Mouse (Mus musculus) NIH3T3 (cell line): ENCODE measurements around the gene Clic4.

Experiments
- DNase-seq: peaks from one replicate; pipeline ENCODE4 v3.0.0-alpha.2; 2012; ENCODE audit warnings: low read depth

Clic4 gene

DNA sequence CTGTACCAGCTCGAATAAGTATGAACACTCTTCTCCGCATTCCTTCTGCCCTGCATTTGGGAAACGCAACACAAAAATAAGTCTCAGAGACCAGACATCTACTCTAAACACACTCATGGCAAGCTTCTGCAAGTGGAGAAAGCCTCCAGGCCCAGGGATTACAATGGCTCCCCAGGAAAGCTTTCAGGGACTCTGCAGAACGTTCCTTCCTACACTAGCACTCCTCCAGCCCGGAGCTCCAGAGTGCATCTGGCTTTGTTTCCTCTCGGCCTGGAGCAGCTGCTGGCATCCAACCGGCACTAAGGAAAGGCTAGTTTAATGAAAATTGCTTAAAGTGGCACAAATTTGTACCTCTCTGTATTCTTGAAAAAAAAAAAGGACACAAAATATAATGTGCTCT, 14.1 kb downstream of the Clic4 start:
- no peak for DNase-seq

GRCm38 (mm10) chr4:135257881-135258476, 14.6 kb downstream of the Clic4 start:
- DNase-seq = no peak

DNA sequence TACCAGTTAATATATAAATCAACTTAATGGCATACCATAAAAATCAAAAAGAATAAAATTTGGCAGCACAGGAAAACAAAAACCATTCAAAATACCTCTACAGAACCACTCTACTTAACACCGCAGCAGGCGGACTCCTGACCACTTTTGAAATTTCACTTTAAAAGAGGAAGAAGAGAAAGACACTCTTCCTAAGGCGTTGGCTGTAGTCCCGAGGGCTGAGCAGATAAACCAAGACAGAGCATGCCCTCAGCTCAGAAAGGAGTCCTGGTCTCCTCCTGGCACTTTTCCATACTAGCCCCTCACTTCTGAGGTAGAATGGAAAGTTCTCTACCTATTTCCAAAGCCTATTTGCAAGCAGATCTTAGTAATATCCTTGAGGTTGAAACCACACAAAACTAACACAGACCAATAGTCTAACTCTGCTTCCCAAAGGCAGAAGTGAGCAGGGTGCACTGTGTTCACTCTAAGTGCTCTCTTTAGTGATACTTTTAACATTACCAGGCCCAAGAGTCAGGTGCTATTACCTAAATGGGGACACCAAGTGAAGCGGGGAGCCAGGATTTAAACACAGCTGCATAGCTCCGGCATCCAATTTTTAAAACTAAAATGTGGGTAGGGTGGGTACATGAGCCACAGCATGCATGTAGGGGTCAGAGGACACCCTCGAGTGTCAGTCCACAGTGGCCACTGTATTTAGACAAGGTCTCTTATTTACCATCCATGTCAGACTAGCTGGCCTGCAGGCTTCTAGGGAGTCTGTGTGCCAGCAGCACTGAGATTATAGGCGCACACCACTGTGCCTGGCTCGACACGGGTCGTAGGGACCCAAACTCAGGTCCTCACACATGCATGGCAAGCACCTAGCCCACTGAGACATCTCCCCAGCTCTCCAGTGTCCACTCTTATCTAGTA, 15.8 kb downstream of the Clic4 start:
- DNase-seq = no peak

DNA sequence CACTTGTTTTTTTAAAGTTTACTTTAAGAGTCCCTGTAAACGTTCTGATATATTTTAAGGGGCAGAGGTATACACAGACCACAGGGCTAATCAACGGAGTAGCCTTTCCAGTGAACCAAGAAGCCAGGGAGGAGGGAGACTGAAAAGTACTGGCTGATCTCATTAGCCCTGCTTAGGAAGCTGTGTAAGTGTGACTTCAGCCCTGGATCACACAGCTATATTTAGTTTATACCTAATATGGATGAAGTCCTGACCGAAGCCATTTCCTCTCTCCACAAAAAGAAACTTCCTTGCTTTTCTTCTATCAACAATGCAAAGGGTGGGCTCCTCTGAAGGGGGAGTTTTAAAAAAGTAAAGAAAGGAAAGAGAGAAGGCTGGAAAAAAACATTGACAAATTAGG, 17.8 kb downstream of the Clic4 start:
- peak; percentile 44 for DNase-seq

DNA sequence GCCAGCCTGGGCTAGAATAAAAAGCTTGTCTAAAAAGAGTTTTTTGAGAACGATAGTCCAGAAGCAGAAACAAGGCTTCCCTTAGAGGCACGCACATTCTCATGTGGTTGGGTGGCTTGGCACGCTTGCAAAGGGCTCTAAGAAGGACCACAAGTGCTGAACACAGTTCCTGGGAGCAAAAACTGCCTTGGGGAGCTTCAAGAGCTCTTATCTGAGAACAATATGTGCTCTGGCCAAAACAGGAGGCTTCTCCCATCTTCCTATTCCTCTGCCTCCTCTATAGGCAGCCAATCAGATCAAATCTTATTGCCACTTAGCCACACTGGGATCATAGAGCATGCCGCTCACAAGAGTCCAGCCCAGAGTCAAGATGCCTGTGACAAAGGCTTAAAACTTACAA, 18.3 kb downstream of the Clic4 start:
- peak; percentile 60 for DNase-seq

- DNase-seq = no peak
These were observed 19.2 kb downstream of the Clic4 start for GRCm38 (mm10) chr4:135253239-135254039.

- DNase-seq = no peak
These were observed 20.8 kb downstream of the Clic4 start for GRCm38 (mm10) chr4:135251801-135252200.

DNA sequence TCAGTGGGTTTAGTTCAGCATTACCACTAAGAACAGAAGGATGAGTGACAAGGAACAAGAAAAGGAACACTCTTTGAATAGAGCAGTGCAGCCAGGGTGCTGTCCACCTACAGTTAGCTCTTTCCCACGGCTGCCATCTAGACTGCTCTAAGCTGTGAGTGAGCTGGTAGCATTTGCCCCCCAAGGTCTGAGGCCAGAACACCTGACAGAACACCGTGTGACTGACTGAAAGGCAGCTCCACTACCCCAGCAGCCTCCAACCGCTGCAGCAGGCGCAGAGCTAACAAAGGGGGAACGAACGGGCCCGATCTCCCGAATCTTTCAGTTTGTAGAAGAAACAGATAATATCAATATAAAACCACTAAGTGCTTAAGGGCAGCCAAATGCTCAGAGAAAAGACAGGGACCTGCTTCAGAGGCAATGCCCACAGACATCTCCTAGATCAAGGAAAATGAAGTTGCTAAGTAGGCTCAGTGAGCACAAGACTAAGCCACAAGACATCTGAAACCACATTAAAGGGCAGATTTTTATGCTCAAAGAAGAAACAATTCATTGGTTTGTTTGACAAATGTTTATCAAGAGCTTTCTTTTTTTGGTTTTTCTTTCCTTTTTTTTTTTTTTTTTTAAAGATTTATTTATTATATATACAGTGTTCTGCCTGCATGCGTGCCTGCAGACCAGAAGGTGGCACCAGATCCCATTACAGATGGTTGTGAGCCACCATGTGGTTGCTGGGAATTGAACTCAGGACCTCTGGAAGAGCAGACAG, 24.2 kb downstream of the Clic4 start:
- DNase-seq = no peak

DNA sequence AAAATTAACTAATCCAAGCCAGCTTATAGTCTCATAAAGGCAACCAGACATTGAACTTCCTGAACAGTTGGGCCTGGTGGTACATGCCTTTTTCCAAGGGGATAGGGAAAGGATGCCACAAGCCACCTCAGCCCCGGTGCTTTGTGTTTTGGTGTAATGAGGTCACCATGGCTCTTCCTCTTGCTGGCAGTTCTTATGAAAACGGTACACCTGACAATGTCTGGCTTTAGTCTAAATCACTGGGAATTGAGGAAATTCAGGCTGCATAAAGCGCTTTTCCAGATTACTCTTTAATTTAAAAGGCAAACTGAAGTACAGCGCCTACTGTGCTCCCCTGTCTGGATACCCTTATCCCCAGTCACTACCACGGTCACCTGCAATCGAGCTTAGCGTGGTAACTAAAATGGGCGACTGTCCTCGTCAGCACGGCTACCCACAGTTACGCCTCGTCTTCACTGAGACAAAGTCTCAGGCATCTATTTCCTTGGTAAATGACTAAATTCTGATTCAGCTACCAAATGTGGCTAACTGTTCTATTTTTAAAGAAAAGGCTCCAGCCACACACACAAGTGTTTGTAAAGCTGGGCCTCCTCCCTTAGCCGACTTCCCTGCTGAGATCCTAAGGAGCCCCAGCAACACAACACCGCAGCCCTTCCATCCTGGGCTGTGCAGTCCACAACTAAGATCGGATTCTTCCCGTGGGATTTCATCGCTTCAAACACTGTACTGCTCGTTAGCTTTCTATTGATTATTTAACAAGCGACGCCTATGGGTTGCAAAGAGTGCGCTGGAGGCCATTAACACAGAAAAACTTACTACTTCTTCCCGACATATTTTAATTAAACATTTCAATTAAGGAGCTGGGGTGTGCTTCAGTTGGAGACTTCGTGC, 25.5 kb downstream of the Clic4 start:
- DNase-seq = peak; percentile 39

GRCm38 (mm10) chr4:135246444-135246843, 26.2 kb downstream of the Clic4 start:
- DNase-seq = no peak

GRCm38 (mm10) chr4:135245841-135246240, 26.8 kb downstream of the Clic4 start:
- no peak for DNase-seq

GRCm38 (mm10) chr4:135244335-135244734, 28.3 kb downstream of the Clic4 start:
- DNase-seq = peak; percentile 32

DNA sequence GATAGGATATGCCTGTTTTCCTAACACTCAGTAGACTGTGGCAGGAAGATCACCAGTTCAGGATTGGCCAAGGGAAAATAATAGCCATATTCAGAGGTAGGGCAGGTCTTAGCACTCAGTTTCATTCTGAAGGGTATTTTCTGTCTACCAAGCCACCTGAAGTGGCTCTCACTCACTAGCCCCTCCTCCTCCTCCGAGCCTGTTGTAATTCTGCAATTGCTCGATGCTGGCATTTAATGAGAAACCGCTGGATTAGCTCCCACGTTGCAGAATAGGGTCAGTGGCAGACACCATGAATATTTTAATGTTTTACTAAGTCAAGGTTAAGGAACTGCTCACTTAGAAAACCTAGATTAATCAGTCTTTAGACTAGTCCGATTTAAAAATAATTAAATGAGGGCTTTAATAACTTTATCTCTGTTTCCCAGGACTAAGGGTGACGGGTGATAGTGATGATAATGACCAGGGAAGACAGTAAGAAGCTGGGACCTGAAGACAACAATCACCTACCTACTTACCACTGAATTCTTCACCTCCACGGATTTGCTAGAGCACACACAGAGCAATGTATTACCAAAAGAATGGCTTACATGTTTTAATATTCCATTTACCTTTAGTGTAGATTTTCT, 29.6 kb downstream of the Clic4 start:
- no peak for DNase-seq

DNA sequence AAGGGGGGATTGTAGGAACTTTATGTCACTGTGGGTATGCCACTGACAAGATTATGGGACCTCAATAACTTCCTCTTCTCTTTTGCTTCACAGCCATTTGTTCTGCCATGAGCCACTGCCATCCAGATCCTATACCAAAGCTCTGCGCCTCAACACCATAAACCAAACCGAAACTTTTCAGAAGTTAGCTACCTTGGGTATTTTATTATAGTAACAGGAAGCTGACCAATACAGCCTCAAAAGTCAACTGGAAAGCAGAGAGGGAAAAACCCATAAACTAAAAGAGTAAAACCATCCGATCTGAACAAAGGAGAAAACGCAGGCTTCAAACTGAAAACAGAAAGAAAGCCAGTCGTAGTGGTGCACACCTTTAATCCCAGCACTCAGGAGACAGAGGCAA, 30.2 kb downstream of the Clic4 start:
- DNase-seq = no peak

DNA sequence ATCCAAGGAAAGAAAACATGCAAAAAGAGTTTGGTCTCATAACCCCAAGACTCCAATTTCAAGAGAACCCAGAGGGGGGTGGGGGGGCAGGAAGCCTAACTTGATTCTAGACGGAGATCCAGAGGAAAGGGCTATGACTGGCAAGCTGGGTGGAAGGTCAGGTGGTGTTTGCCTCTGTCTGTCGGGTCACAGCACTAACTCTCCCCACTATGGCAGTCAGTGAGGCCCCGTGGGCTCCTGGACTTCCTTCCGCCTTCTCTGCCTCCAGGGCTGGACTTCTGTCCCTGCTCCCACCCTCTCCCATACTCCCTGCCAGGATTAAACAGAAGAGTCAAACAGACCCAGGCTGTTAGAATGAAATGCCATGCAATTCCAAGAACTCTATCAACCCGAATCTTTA, 30.9 kb downstream of the Clic4 start:
- DNase-seq = no peak

- peak; percentile 20 for DNase-seq
These were observed 31.5 kb downstream of the Clic4 start for GRCm38 (mm10) chr4:135241106-135241505.

DNA sequence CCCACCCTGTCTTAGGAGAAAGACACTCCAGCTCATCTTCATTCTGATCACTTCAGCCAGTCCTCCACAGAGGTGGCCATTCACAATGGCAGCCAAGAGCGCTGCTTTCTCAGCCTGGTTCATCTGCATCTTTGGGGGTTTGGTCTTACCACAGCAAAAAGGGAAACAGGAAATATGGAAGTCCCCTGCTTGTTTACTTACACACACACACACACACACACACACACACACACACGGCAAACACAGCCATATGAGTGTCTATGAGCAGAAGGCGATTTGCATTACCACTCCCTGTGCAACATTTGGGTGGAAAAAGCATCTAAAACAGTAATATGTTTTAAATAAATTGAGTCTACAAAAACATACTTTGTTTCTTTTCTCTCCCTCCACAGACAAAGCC, 32.3 kb downstream of the Clic4 start:
- DNase-seq = no peak

DNA sequence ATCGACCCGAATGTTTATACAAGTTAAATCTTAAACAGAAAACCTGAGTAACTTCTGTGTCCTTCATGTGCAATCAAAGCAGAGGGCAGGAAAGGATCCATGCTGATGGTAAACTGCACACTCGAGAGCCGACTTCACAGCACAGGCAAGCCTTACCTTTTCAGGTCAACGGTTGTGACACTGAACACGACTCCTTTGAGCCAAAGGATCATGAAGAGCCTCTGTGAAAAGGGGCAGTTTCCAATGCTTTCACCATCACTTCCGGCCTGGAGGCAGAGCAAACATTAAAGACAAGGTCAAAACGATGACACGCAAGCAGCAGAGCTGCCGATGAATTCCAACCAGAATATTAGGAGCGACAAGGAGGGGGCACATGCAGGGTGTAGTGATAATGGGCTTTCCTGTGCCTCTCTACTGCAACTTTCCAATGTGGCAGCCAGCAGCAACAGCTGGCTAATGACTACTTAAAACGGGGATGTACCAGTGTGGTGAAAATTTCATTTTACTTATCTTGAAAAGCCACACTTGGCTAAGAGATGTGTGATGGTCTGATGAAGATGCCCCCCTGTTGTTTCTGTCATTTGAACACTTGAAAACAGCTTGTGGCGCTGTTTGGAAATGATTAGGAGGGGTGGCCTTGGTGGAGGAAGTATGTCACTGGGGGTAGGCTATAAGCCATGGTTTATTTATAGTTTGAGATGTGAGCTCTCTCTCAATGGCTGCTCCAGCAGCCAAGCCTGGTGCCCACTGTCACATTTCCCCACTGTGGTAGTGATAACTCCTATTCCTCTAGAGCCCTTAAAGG, 33.7 kb downstream of the Clic4 start:
- no peak for DNase-seq

DNA sequence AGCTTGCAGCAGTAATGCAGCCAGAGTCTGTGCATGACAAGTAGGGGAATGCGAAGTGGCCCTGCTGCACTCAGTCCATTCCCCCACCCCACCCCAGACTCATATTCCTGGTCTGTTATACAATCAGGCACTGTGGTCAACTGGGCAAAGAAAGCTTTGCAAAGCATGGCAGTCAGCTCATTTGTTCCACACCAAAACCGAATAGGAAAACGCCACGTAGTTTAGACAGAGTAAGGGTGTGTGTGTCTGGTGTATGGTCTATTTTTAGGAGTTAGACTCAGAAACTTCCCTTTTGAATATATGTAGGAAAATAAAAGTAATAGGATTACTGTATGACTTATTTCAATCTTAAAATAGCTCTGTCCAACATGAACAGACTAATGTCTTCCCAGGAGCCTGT, 36.0 kb downstream of the Clic4 start:
- no peak for DNase-seq

DNA sequence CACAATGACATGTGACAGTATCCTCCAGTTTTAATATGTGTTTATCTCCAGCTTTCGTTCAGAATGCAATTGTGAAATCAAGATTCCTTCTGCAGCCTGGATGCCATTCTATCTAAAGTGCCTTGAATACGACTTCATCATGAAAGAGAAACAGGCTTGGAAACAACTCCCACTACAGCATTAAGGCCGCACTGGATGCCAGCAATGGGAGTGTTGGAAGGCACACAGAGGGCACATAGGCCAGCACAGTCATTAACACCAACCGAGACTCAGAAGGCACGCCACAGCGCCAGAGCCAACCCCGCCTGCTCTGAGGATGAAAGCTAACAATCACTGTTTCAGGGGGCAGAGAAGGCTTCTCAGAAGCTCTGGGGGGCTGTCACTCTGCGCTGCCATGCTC, 37.1 kb downstream of the Clic4 start:
- DNase-seq = peak; percentile 55
